Mouse (Mus musculus) intestine, postnatal 0 days (tissue): ENCODE data around the gene Gm1140. TPM values are rescaled to one million over a fixed set of nuclear protein-coding genes. Genes with fewer than 3 reads are reported as not detected.
"Not testable (repeated sequence)": the region's sequence is repeated elsewhere in the genome, so short reads cannot be mapped to it uniquely, and the experiment has no call there.

ENCODE experiments used
- ATAC-seq: fragments of 200-750 bp; cut with Nextera tagmentation; 2 replicates; pipeline ENCODE4 v1.8.0; 2017; ENCODE audit warnings: mild to moderate bottlenecking, moderate TSS enrichment, moderate library complexity
- H3K27ac ChIP-seq: fragments of 300-500 bp; sonication (generic); 2 replicates; pipeline ENCODE4 v1.5.1; 2014; ENCODE audit warnings: mild to moderate bottlenecking, low read depth, low read length, moderate library complexity
- H3K27me3 ChIP-seq: fragments of 300-500 bp; sonication (generic); replicated peaks from 2 replicates; pipeline ENCODE4 v1.6.1; 2014; ENCODE audit warnings: low read length, mixed read lengths; ENCODE audit not compliant: control insufficient read depth, insufficient read depth
- H3K36me3 ChIP-seq: fragments of 300-500 bp; sonication (generic); 2 replicates; pipeline ENCODE4 v1.6.1; 2014; ENCODE audit warnings: mild to moderate bottlenecking, moderate library complexity; ENCODE audit not compliant: control insufficient read depth, insufficient read depth
- H3K4me1 ChIP-seq: fragments of 300-500 bp; sonication (generic); replicated peaks from 2 replicates; pipeline ENCODE4 v1.6.1; 2014; ENCODE audit warnings: antibody characterized with exemption, low read length, mixed read lengths; ENCODE audit not compliant: control insufficient read depth, insufficient read depth
- H3K4me2 ChIP-seq: fragments of 300-500 bp; sonication (generic); replicated peaks from 2 replicates; pipeline ENCODE4 v1.6.1; 2014; ENCODE audit warnings: low read depth, mild to moderate bottlenecking, moderate library complexity
- H3K4me3 ChIP-seq: fragments of 300-500 bp; sonication (generic); 2 replicates; pipeline ENCODE4 v1.5.1; 2014; ENCODE audit warnings: low read depth, low read length
- H3K9ac ChIP-seq: fragments of 300-500 bp; sonication (generic); 2 replicates; pipeline ENCODE4 v1.6.1; 2014; ENCODE audit warnings: mild to moderate bottlenecking, low read depth, low read length
- H3K9me3 ChIP-seq: fragments of 300-500 bp; sonication (generic); 2 replicates; pipeline ENCODE4 v1.6.1; 2016; ENCODE audit warnings: mixed run types; ENCODE audit not compliant: control insufficient read depth
- WGBS: fragments of 180-500 bp; shearing (Covaris S2); extraction: QIAGEN DNeasy Blood & Tissue Kit; methylation state at CpG from one replicate; pipeline ENCODE4 v1.1.7; 2014; 5-methylcytosine and 5-hydroxymethylcytosine counted together
- polyA plus RNA-seq: library from polyadenylated mRNA; unstranded; fragments of >200 nt; fragmentation: Nextera tagmentation; extraction: Ambion mirVana; gene quantifications from 2 replicates; pipeline ENCODE4 v1.2.1, GENCODE M21; 2015

Gene Gm1140
- not detected in 2 replicates for polyA plus RNA-seq

GRCm38 (mm10) chrX:67693462-67693861 is at the start of gene Gm1140:
Gm1140 (minus strand) TSS chrX:67693562.
- not testable (repeated sequence) for H3K36me3 ChIP-seq, H3K9me3 ChIP-seq, H3K27ac ChIP-seq, H3K4me2 ChIP-seq, ATAC-seq, H3K27me3 ChIP-seq, H3K4me1 ChIP-seq, H3K9ac ChIP-seq, H3K4me3 ChIP-seq
- WGBS: 87% methylated on average over 3 of the region's 11 CpGs

GRCm38 (mm10) chrX:67695398-67695797 is 2.0 kb upstream of the Gm1140 start, which contains the start of gene Gm14692:
Gm14692 (plus strand) TSS chrX:67695698.
- not testable (repeated sequence) for H3K9ac ChIP-seq, H3K4me1 ChIP-seq, H3K27ac ChIP-seq, H3K36me3 ChIP-seq, H3K4me2 ChIP-seq, H3K9me3 ChIP-seq, H3K4me3 ChIP-seq, ATAC-seq, H3K27me3 ChIP-seq
- WGBS: 91% methylated on average over 5 of the region's 10 CpGs

Other genes starting within 250 kb of the Gm1140 start
- gene Gm14692, start 2.1 kb upstream of the Gm1140 start, polyA plus RNA-seq: not detected in 2 replicates
- not detected in 2 replicates for gene 4933436I01Rik, start 227.9 kb upstream of the Gm1140 start, polyA plus RNA-seq